Mouse (Mus musculus) embryo, embryonic 9.5 days (tissue): ENCODE results near the gene Samhd1.
A peak's percentile ranks its signal among the peaks of the same experiment; 100 is the strongest.

ENCODE experiments used
- DNase-seq: peaks from one replicate; pipeline ENCODE4 v3.0.0-alpha.2; 2017; ENCODE audit errors: extremely low spot score

Samhd1 gene

GRCm38 (mm10) chr2:157099532-157100318 lies 35.3 kb downstream of the Samhd1 start:
- no peak for DNase-seq

- peak; percentile 67 for DNase-seq
These were observed 39.9 kb downstream of the Samhd1 start for GRCm38 (mm10) chr2:157095005-157095755.

- DNase-seq: no peak
These were observed 43.0 kb downstream of the Samhd1 start for GRCm38 (mm10) chr2:157092024-157092423.

- no peak for DNase-seq
These were observed 47.3 kb downstream of the Samhd1 start for GRCm38 (mm10) chr2:157087536-157088317.

GRCm38 (mm10) chr2:157086796-157087195 lies 48.3 kb downstream of the Samhd1 start, which contains the start of gene Tldc2:
Gene Tldc2 (plus strand): TSS chr2:157087055.
- DNase-seq: no peak

- DNase-seq: no peak
These were observed 50.1 kb downstream of the Samhd1 start for GRCm38 (mm10) chr2:157084831-157085585.

- DNase-seq: no peak
These were observed 53.1 kb downstream of the Samhd1 start for GRCm38 (mm10) chr2:157081960-157082359.

- DNase-seq: no peak
These were observed 53.7 kb downstream of the Samhd1 start for GRCm38 (mm10) chr2:157081331-157081730.

GRCm38 (mm10) chr2:157079701-157080180 lies 55.3 kb downstream of the Samhd1 start:
- DNase-seq: no peak

- peak; percentile 90 for DNase-seq
These were observed 56.0 kb downstream of the Samhd1 start, which contains the start of gene Soga1 for GRCm38 (mm10) chr2:157078793-157079700. Gene Soga1 (minus strand): TSS chr2:157079254.

GRCm38 (mm10) chr2:157078059-157078792 lies 56.8 kb downstream of the Samhd1 start:
- peak; percentile 47 for DNase-seq

- peak; percentile 48 for DNase-seq
These were observed 57.4 kb downstream of the Samhd1 start for GRCm38 (mm10) chr2:157077641-157078058.

- no peak for DNase-seq
These were observed 57.9 kb downstream of the Samhd1 start for GRCm38 (mm10) chr2:157077160-157077559.

GRCm38 (mm10) chr2:157076585-157076984 lies 58.5 kb downstream of the Samhd1 start:
- DNase-seq: no peak

- DNase-seq: no peak
These were observed 59.4 kb downstream of the Samhd1 start for GRCm38 (mm10) chr2:157075685-157076084.

GRCm38 (mm10) chr2:157075226-157075625 lies 59.8 kb downstream of the Samhd1 start:
- no peak for DNase-seq

GRCm38 (mm10) chr2:157074772-157075171 lies 60.3 kb downstream of the Samhd1 start:
- DNase-seq: no peak

GRCm38 (mm10) chr2:157074186-157074724 lies 60.8 kb downstream of the Samhd1 start:
- DNase-seq: no peak
